Mouse (Mus musculus) heart, postnatal 0 days (tissue): Measurements from ENCODE around the gene Tmem252. TPM values are rescaled to one million over a fixed set of nuclear protein-coding genes. Genes with fewer than 3 reads are reported as not detected.
"Not testable (repeated sequence)": the region's sequence is repeated elsewhere in the genome, so short reads cannot be mapped to it uniquely, and the experiment has no call there.

Experiments used
- ATAC-seq: fragments of 200-750 bp; cut with Nextera tagmentation; 2 replicates; pipeline ENCODE4 v1.8.0; 2017; ENCODE audit warnings: low read depth, moderate number of reproducible peaks, moderate library complexity; ENCODE audit not compliant: insufficient read depth
- DNase-seq: peaks from one replicate; pipeline ENCODE4 v3.0.0-alpha.2; 2016; ENCODE audit warnings: low spot score
- H3K27ac ChIP-seq: fragments of 300-500 bp; sonication (generic); 2 replicates; pipeline ENCODE4 v1.5.1; 2014; ENCODE audit warnings: low read depth, mild to moderate bottlenecking
- H3K27me3 ChIP-seq: fragments of 300-500 bp; sonication (generic); 2 replicates; pipeline ENCODE4 v1.6.1; 2014; ENCODE audit warnings: low read length, mixed read lengths; ENCODE audit not compliant: control insufficient read depth, insufficient read depth
- H3K36me3 ChIP-seq: fragments of 300-500 bp; sonication (generic); replicated peaks from 2 replicates; pipeline ENCODE4 v1.6.1; 2014; ENCODE audit warnings: low read length, mixed read lengths; ENCODE audit not compliant: control insufficient read depth, insufficient read depth
- H3K4me1 ChIP-seq: fragments of 300-500 bp; sonication (generic); 2 replicates; pipeline ENCODE4 v1.6.1; 2014; ENCODE audit warnings: antibody characterized with exemption; ENCODE audit not compliant: control insufficient read depth, insufficient read depth
- H3K4me2 ChIP-seq: fragments of 300-500 bp; sonication (generic); 2 replicates; pipeline ENCODE4 v1.6.1; 2014; ENCODE audit warnings: low read depth, mild to moderate bottlenecking, low read length, moderate library complexity
- H3K4me3 ChIP-seq: fragments of 300-500 bp; sonication (generic); 2 replicates; pipeline ENCODE4 v1.5.1; 2014; ENCODE audit warnings: low read depth, low read length
- H3K9ac ChIP-seq: fragments of 300-500 bp; sonication (generic); replicated peaks from 2 replicates; pipeline ENCODE4 v1.6.1; 2014; ENCODE audit warnings: low read depth, low read length, mixed read lengths
- H3K9me3 ChIP-seq: fragments of 300-500 bp; sonication (generic); replicated peaks from 2 replicates; pipeline ENCODE4 v1.6.1; 2016; ENCODE audit warnings: low read length; ENCODE audit not compliant: control insufficient read depth
- CTCF ChIP-seq: IDR thresholded peaks from 2 replicates; pipeline ENCODE4 v1.5.1; 2016; ENCODE audit warnings: antibody characterized with exemption, control low read depth, low read depth
- EP300 ChIP-seq: IDR thresholded peaks from 2 replicates; pipeline ENCODE4 v1.6.1; 2016; ENCODE audit warnings: antibody characterized with exemption, low read depth
- WGBS: fragments of 180-500 bp; shearing (Covaris S2); extraction: QIAGEN DNeasy Blood & Tissue Kit; methylation state at CpG from one replicate; pipeline ENCODE4 v1.1.7; 2014; 5-methylcytosine and 5-hydroxymethylcytosine counted together
- polyA plus RNA-seq: library from polyadenylated mRNA; unstranded; fragments of >200 nt; fragmentation: Nextera tagmentation; extraction: Ambion mirVana; gene quantifications from 2 replicates; pipeline ENCODE4 v1.2.1, GENCODE M21; 2015
- total RNA-seq: library from RNA; depleted of rRNA; stranded (reverse); fragments of >200 nt; gene quantifications from 2 replicates; pipeline ENCODE4 v1.2.3, GENCODE M21; 2014; ENCODE audit warnings: low replicate concordance

The Tmem252 gene
- total and polyA plus RNA-seq, 2 experiments from 2014 or later, result 0.08 to 3.2 TPM

DNA sequence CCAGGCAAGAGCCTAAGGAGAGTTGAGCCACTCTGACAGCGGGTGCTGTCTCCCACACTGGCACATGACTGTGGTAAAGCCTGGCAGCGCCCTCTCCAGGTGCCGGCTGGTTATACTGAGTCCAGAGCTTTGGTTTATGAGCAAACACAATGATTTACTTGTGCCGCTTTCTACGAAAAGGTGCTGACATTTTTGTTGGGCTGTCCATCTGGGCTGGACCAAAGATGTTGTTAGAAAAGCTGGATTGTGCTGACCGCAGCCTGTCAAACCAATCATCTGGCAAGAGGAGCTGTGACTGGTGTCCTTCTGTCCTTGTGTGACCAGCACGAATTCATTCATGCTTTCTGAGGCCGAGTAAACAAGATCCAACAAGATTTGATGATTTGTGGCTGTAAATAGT is 27.9 kb downstream of the Tmem252 start:
- no peak overlapping the region for H3K4me3 ChIP-seq
- no peak for ATAC-seq
- H3K4me1 ChIP-seq, result peaks cover 9% of the 10 kb centered on the region
- no peak overlapping the region for H3K27ac ChIP-seq
- 80% methylated on average over 8 of the region's 8 CpGs for WGBS
- TF ChIP-seq CTCF (peak; percentile 17), EP300 (no peak)
- H3K4me2 ChIP-seq, result no peak overlapping the region
- H3K36me3 ChIP-seq, result no peaks in the 10 kb centered on the region; the same call in 1 of the 2 replicates
- no peaks in the 10 kb centered on the region for H3K9me3 ChIP-seq
- no peak for DNase-seq
- no peaks in the 10 kb centered on the region for H3K27me3 ChIP-seq
- no peak overlapping the region for H3K9ac ChIP-seq

- 68% methylated on average over 1 of the region's 1 CpGs for WGBS
- H3K4me3 ChIP-seq, H3K9me3 ChIP-seq, H3K9ac ChIP-seq, H3K27ac ChIP-seq, H3K4me2 ChIP-seq, ATAC-seq, H3K27me3 ChIP-seq, H3K36me3 ChIP-seq, DNase-seq: not testable (repeated sequence)
- peak; percentile 51 for TF ChIP-seq CTCF
- peaks cover 24% of the 10 kb centered on the region for H3K4me1 ChIP-seq
Measured at GRCm38 (mm10) chr19:24703168-24703567, 29.4 kb downstream of the Tmem252 start.

GRCm38 (mm10) chr19:24703680-24704079 is 29.9 kb downstream of the Tmem252 start:
- no peak overlapping the region for H3K4me2 ChIP-seq
- no peaks in the 10 kb centered on the region for H3K9me3 ChIP-seq
- 70% methylated on average over 8 of the region's 8 CpGs for WGBS
- H3K9ac ChIP-seq, result no peak overlapping the region
- DNase-seq (no peak), ATAC-seq (no peak)
- H3K27me3 ChIP-seq, result no peaks in the 10 kb centered on the region
- no peak overlapping the region for H3K27ac ChIP-seq
- no peaks in the 10 kb centered on the region; the same call in 1 of the 2 replicates for H3K36me3 ChIP-seq
- no peak for TF ChIP-seq EP300
- no peak for TF ChIP-seq CTCF
- peaks cover 29% of the 10 kb centered on the region for H3K4me1 ChIP-seq
- H3K4me3 ChIP-seq, result no peak overlapping the region

GRCm38 (mm10) chr19:24704326-24704725 is 30.5 kb downstream of the Tmem252 start:
- Histone ChIP-seq H3K4me2 (no peak overlapping the region), H3K36me3 (no peaks in the 10 kb centered on the region; the same call in 1 of the 2 replicates), H3K9me3 (no peaks in the 10 kb centered on the region), H3K27ac (no peak overlapping the region), H3K27me3 (no peaks in the 10 kb centered on the region), H3K4me1 (peaks cover 34% of the 10 kb centered on the region), H3K4me3 (no peak overlapping the region), H3K9ac (no peak overlapping the region)
- TF ChIP-seq EP300 (no peak), CTCF (no peak)
- 76% methylated on average over 2 of the region's 2 CpGs for WGBS
- ATAC-seq (no peak), DNase-seq (no peak)

GRCm38 (mm10) chr19:24705395-24705794 is 31.6 kb downstream of the Tmem252 start:
- Histone ChIP-seq H3K9ac (no peak overlapping the region), H3K4me2 (no peak overlapping the region), H3K9me3 (no peaks in the 10 kb centered on the region), H3K4me3 (no peak overlapping the region), H3K27me3 (no peaks in the 10 kb centered on the region), H3K36me3 (no peaks in the 10 kb centered on the region; the same call in 1 of the 2 replicates), H3K4me1 (peaks cover 34% of the 10 kb centered on the region), H3K27ac (no peak overlapping the region)
- DNase-seq, result no peak
- WGBS, result 79% methylated on average over 1 of the region's 1 CpGs
- ATAC-seq, result no peak
- TF ChIP-seq CTCF (peak; percentile 59), EP300 (no peak)

- TF ChIP-seq EP300 (no peak), CTCF (no peak)
- Histone ChIP-seq H3K27ac (peak overlapping the region; percentile 73), H3K36me3 (no peaks in the 10 kb centered on the region), H3K27me3 (no peaks in the 10 kb centered on the region), H3K9me3 (no peaks in the 10 kb centered on the region), H3K4me2 (peak overlapping the region; percentile 20; the same call in 1 of the 2 replicates), H3K9ac (no peak overlapping the region), H3K4me3 (no peak overlapping the region), H3K4me1 (peaks cover 34% of the 10 kb centered on the region)
- WGBS, result 48% methylated on average over 7 of the region's 7 CpGs
- peak; percentile 21 for ATAC-seq
- peak; percentile 30 for DNase-seq
Measured at GRCm38 (mm10) chr19:24707071-24707906, 33.5 kb downstream of the Tmem252 start.
